Mouse (Mus musculus) midbrain, embryonic 13.5 days (tissue): Measurements from ENCODE around the gene Xrra1. TPM values are rescaled to one million over a fixed set of nuclear protein-coding genes. Genes with fewer than 3 reads are reported as not detected.

Experiments used
- ATAC-seq: fragments of 200-750 bp; cut with Nextera tagmentation; 2 replicates; pipeline ENCODE4 v1.8.0; 2017; ENCODE audit warnings: mild to moderate bottlenecking, moderate TSS enrichment, moderate library complexity
- H3K27ac ChIP-seq: fragments of 300-500 bp; sonication (generic); 2 replicates; pipeline ENCODE4 v1.5.1; 2015; ENCODE audit warnings: inconsistent platforms, mild to moderate bottlenecking, moderate library complexity
- H3K27me3 ChIP-seq: fragments of 300-500 bp; sonication (generic); 2 replicates; pipeline ENCODE4 v1.6.1; 2015; ENCODE audit warnings: mild to moderate bottlenecking, inconsistent platforms
- H3K36me3 ChIP-seq: fragments of 300-500 bp; sonication (generic); 2 replicates; pipeline ENCODE4 v1.6.1; 2015; ENCODE audit warnings: mild to moderate bottlenecking, inconsistent platforms
- H3K4me1 ChIP-seq: fragments of 300-500 bp; sonication (generic); replicated peaks from 2 replicates; pipeline ENCODE4 v1.6.1; 2015; ENCODE audit warnings: inconsistent platforms
- H3K4me2 ChIP-seq: fragments of 300-500 bp; sonication (generic); replicated peaks from 2 replicates; pipeline ENCODE4 v1.6.1; 2015; ENCODE audit warnings: moderate library complexity, mild to moderate bottlenecking, inconsistent platforms
- H3K4me3 ChIP-seq: fragments of 300-500 bp; sonication (generic); replicated peaks from 2 replicates; pipeline ENCODE4 v1.5.1; 2015; ENCODE audit warnings: mild to moderate bottlenecking, inconsistent platforms
- H3K9ac ChIP-seq: fragments of 300-500 bp; sonication (generic); replicated peaks from 2 replicates; pipeline ENCODE4 v1.6.1; 2015; ENCODE audit warnings: mild to moderate bottlenecking, inconsistent platforms
- H3K9me3 ChIP-seq: fragments of 300-500 bp; sonication (generic); 2 replicates; pipeline ENCODE4 v1.6.1; 2016; ENCODE audit warnings: mild to moderate bottlenecking, inconsistent platforms
- WGBS: fragments of 180-500 bp; shearing (Covaris S2); methylation state at CpG from one replicate; pipeline ENCODE4 v1.1.7; 2015; 5-methylcytosine and 5-hydroxymethylcytosine counted together
- polyA plus RNA-seq: library from polyadenylated mRNA; unstranded; fragments of >200 nt; fragmentation: Nextera tagmentation; extraction: Ambion mirVana; gene quantifications from 2 replicates; pipeline ENCODE4 v1.2.1, GENCODE M21; 2015

Xrra1 gene
- polyA plus RNA-seq, 1 experiment from 2014 or later = 0.62 TPM

DNA sequence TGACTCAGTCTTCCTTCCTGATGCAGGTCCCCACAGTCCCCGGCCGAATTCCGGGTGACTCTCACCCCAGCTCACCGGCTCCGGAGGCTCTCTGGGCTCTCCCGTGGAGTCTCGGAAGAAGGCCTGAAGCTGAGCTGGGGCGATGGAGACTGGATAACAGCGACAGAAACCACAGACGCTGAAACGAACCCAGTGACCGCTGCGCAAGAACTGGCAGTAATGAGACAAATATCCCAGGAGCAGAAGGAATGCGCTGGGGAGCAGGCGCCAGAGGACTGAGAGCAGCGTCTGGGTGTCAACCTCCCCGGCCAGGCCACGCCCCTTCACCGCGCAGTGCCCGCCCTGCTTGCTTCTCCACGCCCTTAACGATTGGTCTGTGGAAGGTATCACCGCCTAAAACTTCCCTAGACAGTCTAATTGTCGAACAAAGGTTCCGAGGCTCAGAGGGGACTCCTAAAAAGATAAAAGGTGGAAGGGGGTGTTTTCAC, 30.8 kb upstream of the Xrra1 start, which contains the start of gene Neu3:
Gene Neu3, minus strand, starts transcription at position 335 of the 488 bp plus-strand sequence.
- Histone ChIP-seq H3K4me2 (peak within 1 kb of the TSS; percentile 60), H3K9me3 (no peaks in the 10 kb centered on the region), H3K4me1 (peaks cover 8% of the 10 kb centered on the region), H3K9ac (peak within 1 kb of the TSS; percentile 61), H3K4me3 (peak within 1 kb of the TSS; percentile 42), H3K27ac (peak within 1 kb of the TSS; percentile 44; the same call in 1 of the 2 replicates), H3K36me3 (no peaks in the 10 kb centered on the region), H3K27me3 (no peaks in the 10 kb centered on the region)
- peak; percentile 96 for ATAC-seq
- under 1% methylated on average over 26 of the region's 26 CpGs for WGBS

DNA sequence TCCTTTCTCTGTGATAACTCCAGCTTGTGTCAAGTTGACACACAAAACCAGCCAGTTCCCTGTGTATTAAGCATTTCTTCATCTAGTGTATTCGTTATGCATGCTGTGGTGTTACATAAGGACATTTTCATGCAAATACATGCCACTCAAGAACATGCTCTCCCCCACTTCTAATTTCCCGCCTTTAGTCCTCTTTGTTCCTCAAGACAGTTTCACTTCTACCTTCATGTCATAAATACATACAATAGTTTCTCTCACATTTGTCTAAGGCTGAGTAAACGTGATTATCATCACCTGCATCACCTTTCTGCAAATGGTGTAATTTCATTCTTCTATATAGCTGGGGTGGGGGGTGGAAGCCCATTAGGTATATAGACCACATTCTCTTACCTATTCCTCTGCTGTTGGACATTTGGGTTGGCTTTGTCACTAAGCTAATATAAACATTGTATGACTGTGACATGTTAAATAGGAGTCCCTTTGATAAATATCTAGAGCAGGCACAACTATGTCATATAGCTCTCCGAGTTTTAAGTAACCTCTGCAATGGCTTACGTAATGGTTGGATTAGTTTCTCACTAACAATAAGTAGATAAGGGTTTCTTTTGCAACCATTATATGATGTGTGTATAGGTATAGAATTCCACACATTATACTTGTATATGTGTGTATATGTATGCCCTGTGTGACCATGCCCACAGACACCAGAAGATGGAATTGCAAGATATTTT, 25.6 kb upstream of the Xrra1 start:
- no peak for ATAC-seq
- Histone ChIP-seq H3K9ac (no peak overlapping the region), H3K9me3 (no peaks in the 10 kb centered on the region), H3K36me3 (peaks cover 18% of the 10 kb centered on the region), H3K4me2 (no peak overlapping the region), H3K4me1 (no peaks in the 10 kb centered on the region; the same call in 1 of the 2 replicates), H3K27me3 (no peaks in the 10 kb centered on the region), H3K4me3 (no peak overlapping the region), H3K27ac (no peak overlapping the region)
- 89% methylated on average over 5 of the region's 5 CpGs for WGBS

DNA sequence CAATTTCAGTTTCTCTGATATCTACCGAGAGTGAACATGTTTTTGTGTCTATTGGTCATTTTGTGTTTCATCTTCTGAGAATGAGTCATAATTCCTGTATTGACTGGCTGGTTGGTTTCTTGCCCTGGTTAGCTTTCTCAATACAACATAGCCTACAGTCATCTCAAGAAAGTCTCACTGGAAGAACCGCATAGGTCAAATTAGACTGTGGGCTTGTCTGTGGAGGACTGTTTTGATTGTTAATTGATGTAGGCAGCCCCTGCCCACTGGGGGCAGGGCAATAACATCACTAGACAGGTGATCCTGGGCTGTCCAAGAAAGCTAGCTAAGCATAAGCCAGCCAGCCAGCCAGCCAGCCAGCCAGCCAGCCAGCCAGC, 25.1 kb upstream of the Xrra1 start:
- WGBS = 88% methylated on average over 2 of the region's 2 CpGs
- no peak overlapping the region for H3K27ac ChIP-seq

DNA sequence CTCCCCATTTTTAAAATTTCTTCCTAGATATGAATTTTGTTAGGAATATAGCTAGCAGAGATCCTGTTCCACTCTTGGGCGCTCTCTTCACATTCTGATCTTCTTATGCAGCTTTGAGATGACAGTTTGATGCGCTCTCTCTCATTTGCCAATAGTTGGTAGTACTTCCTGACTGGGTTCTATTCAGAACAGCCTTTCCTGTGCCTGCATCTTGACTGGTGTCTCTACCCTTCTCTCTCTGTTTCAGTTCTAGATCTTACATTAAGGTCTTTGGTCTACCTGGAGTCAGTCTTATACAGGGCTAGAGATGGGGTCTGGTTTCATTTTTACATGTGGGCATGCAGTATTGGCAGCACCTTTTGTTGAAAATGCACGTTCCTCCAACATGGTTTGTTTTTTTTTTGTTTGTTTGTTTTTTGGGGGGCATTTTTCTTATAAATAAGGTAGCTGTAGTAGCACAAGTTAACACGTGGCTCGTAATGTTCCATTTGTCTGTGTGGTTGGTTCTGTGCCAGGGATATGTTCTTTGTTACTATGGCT, 24.5 kb upstream of the Xrra1 start:
- Histone ChIP-seq H3K9me3 (no peaks in the 10 kb centered on the region), H3K9ac (no peak overlapping the region), H3K27ac (no peak overlapping the region), H3K4me1 (no peaks in the 10 kb centered on the region), H3K27me3 (no peaks in the 10 kb centered on the region), H3K4me2 (no peak overlapping the region), H3K36me3 (peaks cover 28% of the 10 kb centered on the region), H3K4me3 (no peak overlapping the region)
- 90% methylated on average over 5 of the region's 5 CpGs for WGBS
- no peak for ATAC-seq

More for the DNA sequence above, 25.1 kb upstream of the Xrra1 start:
- Histone ChIP-seq H3K27me3 (no peaks in the 10 kb centered on the region), H3K4me2 (no peak overlapping the region), H3K36me3 (peaks cover 23% of the 10 kb centered on the region), H3K9ac (no peak overlapping the region), H3K4me1 (no peaks in the 10 kb centered on the region), H3K9me3 (no peaks in the 10 kb centered on the region), H3K4me3 (no peak overlapping the region)
- no peak for ATAC-seq

DNA sequence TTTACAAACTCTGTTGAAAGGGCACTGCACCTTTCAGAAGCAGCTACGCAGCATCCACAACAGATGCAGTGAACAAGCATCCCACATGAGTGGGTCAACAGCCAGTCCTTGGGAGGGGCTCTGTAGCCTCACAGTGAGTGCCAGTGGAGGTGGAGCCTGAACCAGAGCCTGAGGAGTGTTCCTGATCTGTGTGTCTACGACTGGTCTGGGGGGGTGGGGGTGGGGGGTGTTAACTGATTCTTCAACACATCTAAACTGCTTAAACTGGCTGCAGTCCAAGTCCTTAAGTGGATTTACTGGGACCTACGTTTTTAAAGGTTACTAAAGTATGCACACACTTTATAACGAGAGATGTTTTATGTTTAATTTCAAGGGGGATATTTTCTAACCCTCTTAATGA, 22.1 kb upstream of the Xrra1 start:
- Histone ChIP-seq H3K9ac (no peak overlapping the region), H3K27me3 (no peaks in the 10 kb centered on the region), H3K36me3 (peaks cover 52% of the 10 kb centered on the region), H3K4me2 (no peak overlapping the region), H3K4me1 (no peaks in the 10 kb centered on the region), H3K4me3 (no peak overlapping the region), H3K9me3 (no peaks in the 10 kb centered on the region), H3K27ac (no peak overlapping the region)
- 60% methylated on average over 4 of the region's 4 CpGs for WGBS
- ATAC-seq = no peak

DNA sequence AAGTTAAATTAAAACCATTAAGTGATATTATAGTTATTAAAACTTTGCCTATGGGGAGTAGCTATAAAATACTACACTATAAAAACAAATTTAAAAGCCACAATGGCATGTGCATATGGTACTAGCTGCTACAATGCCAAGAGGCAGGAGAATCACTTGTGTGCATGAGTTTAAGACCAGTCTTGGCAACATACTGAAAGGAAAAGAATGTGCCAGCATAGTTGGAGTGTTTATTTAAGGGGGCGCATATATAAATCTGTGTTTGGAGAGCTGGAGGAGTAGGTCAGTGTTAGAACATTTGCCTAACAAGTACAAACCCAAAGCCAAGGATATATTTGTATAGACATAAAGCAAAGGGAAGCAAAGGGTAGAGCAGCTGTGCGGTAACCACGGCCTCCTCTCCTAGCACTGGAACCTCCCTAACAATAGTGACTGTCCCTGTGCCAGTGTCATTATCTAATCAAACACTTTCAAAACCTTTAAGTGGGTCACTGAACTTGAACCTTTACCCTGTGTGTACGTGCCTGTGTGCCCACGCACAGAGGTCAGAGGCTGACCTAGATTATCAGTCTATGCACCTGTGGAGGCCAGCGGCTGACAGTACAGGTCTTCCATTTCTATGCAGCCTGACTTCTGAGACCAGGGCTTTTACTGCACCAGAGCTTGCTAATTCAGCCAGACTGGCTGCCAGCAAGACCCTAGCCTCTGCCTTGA, 21.4 kb upstream of the Xrra1 start:
- Histone ChIP-seq H3K9me3 (no peaks in the 10 kb centered on the region), H3K27me3 (no peaks in the 10 kb centered on the region), H3K4me2 (no peak overlapping the region), H3K4me3 (no peak overlapping the region), H3K27ac (no peak overlapping the region), H3K9ac (no peak overlapping the region), H3K36me3 (peaks cover 59% of the 10 kb centered on the region), H3K4me1 (no peaks in the 10 kb centered on the region)
- WGBS = 93% methylated on average over 6 of the region's 6 CpGs
- ATAC-seq = no peak

DNA sequence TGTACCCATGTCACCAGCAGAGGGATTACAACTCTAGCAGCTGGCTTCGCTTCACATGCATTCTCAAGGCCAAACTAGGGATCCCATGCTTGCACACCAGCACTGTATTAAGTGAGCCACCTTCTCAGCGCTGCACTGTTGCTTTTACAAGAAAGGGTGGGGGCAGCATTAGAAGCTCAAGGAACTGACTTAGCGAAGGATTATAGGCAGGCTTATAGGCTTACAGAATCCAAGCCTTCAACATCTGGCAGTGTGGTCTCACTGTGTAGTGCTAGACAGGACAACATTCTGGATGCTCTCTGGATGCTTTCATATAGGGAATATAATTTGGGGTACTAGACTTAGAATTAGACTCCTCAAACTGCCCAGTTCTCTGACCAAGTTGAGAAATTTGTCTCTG, 20.7 kb upstream of the Xrra1 start:
- 90% methylated on average over 3 of the region's 3 CpGs for WGBS
- no peak for ATAC-seq
- Histone ChIP-seq H3K4me3 (no peak overlapping the region), H3K9ac (no peak overlapping the region), H3K27ac (no peak overlapping the region), H3K4me2 (no peak overlapping the region), H3K9me3 (no peaks in the 10 kb centered on the region), H3K27me3 (no peaks in the 10 kb centered on the region), H3K4me1 (no peaks in the 10 kb centered on the region), H3K36me3 (peaks cover 66% of the 10 kb centered on the region)

DNA sequence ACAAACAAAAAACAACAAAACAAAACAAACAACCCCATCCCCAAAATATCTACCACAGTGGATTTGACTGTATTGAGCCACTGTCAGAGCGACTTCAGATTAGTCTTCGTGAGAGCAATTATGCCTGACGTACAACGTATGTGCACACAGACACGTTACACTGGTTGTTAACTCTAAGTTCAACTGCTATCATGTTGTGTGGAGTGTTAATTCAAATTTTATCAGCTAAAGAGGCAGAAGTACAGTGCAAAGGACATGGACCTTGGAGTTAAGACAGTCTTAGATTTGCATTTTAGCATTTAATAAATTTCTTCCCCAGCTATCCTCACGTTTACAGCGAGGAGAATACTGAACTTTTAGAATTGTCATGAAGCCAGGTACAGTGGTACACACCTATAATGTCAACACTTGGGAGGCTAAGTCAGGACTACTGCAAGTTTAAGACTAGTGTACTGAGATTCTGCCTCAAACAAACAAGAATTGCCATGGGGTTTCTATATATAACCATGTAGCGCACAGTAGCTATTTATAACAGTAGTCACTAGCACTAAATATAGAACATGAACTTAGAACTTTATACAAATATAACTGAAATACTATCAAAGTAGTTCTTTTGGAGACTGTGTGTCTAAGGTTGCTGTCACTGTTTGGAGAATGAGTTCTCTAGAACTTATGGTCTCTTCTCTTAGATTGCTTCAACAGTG, 13.2 kb upstream of the Xrra1 start:
- H3K27ac ChIP-seq = no peak overlapping the region
- H3K4me2 ChIP-seq = no peak overlapping the region
- no peak overlapping the region for H3K9ac ChIP-seq
- H3K36me3 ChIP-seq = peaks cover 72% of the 10 kb centered on the region
- 97% methylated on average over 8 of the region's 8 CpGs for WGBS
- ATAC-seq = no peak
- no peaks in the 10 kb centered on the region for H3K9me3 ChIP-seq
- peaks cover 2% of the 10 kb centered on the region for H3K4me1 ChIP-seq
- H3K4me3 ChIP-seq = no peak overlapping the region
- H3K27me3 ChIP-seq = no peaks in the 10 kb centered on the region

DNA sequence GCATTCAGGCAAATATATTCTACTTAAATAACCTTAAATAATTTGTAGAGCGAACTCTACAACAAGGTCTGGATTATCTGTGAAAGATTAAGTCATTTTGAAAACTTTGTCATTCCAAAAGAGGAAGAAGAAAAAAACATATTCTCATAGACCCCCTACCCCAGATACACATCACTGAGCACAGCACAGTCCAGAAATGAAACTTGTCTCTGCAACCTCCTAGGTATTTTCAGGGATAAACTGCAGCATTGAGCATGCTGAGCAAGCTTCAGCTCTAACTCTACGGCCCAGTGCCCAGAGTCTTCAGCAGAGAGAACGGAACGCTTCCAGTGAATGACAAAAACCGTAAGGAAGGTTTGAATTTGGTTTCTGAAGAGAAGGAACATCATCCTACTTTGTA, 8.4 kb upstream of the Xrra1 start:
- ATAC-seq = no peak
- Histone ChIP-seq H3K4me2 (no peak overlapping the region), H3K4me3 (no peak overlapping the region), H3K4me1 (peaks cover 18% of the 10 kb centered on the region), H3K27me3 (no peaks in the 10 kb centered on the region), H3K27ac (0 out of 2 replicates have a peak overlapping the region, but pooled peaks have one; percentile 30), H3K9ac (no peak overlapping the region), H3K36me3 (peaks cover 53% of the 10 kb centered on the region), H3K9me3 (no peaks in the 10 kb centered on the region)
- 66% methylated on average over 5 of the region's 5 CpGs for WGBS

DNA sequence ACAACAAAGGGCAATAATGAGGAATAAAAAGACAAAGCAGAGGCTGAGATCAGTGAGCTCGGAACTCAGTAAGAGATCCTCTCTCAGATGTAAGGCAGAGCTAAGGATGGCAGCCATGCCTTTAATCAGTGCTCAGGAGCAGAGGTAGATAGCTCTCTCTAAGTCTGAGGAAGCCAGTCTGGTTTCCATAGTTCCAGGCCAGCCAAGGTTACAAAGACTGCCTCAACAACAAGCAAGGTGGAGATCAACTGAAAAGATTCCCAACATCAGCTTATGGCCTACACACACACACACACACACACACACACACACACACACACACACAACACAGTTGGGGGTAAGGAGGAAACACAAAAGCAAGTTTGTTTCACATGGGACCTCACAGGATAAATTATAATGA, 7.8 kb upstream of the Xrra1 start:
- H3K9ac ChIP-seq = no peak overlapping the region
- H3K27me3 ChIP-seq = no peaks in the 10 kb centered on the region
- WGBS = 48% methylated on average over 1 of the region's 1 CpGs
- peak overlapping the region; percentile 39; the same call in 1 of the 2 replicates for H3K27ac ChIP-seq
- no peak overlapping the region for H3K4me3 ChIP-seq
- no peak overlapping the region for H3K4me2 ChIP-seq
- H3K9me3 ChIP-seq = no peaks in the 10 kb centered on the region
- ATAC-seq = no peak
- H3K36me3 ChIP-seq = peaks cover 49% of the 10 kb centered on the region
- H3K4me1 ChIP-seq = peaks cover 19% of the 10 kb centered on the region

DNA sequence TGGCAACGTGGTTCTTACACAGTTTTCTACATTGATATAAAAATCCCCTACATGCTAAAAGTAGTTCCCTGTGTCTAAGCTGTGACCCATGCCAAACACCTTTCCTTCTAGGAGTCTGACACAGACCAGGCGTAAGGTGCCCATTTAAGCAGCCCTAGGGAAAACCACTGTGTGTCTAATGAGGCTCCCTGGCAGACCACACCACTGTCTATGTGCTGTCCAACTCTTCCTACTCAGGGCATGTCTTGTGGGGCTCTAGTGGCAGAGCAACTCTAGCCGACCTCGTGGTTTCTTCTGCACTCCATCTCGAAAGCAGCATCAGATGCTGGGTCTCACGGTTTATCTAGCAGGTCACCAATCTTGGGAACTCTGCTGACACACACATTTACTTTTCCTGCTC, 7.3 kb upstream of the Xrra1 start:
- no peaks in the 10 kb centered on the region for H3K9me3 ChIP-seq
- H3K27ac ChIP-seq = no peak overlapping the region
- no peak overlapping the region for H3K4me3 ChIP-seq
- H3K36me3 ChIP-seq = peaks cover 46% of the 10 kb centered on the region
- ATAC-seq = no peak
- 87% methylated on average over 6 of the region's 6 CpGs for WGBS
- H3K27me3 ChIP-seq = no peaks in the 10 kb centered on the region
- peaks cover 24% of the 10 kb centered on the region for H3K4me1 ChIP-seq
- no peak overlapping the region for H3K4me2 ChIP-seq
- no peak overlapping the region for H3K9ac ChIP-seq

DNA sequence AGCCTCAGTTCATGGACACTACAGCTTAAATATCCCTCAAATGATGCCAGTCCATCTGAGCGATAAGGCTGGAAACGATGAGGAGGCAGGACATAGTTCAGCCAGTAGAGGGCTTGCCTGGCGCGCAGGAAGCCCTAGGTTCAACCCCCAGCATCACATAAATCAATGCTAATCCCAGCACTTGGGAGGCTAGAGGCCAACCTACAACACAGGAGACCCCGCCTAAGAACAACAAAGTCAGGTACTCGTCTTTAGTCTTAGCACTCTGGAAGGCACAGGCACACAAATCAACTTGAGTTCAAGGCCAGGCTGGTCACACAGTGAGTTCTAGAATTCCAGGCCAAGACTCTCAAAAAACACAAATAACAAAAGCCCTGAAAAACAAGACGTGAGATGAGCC, 5.6 kb upstream of the Xrra1 start:
- WGBS = 88% methylated on average over 7 of the region's 7 CpGs
- no peak overlapping the region for H3K9ac ChIP-seq
- peaks cover 34% of the 10 kb centered on the region for H3K36me3 ChIP-seq
- no peak overlapping the region for H3K27ac ChIP-seq
- no peaks in the 10 kb centered on the region for H3K9me3 ChIP-seq
- no peak overlapping the region for H3K4me2 ChIP-seq
- ATAC-seq = no peak
- H3K27me3 ChIP-seq = no peaks in the 10 kb centered on the region
- H3K4me3 ChIP-seq = no peak overlapping the region
- peaks cover 36% of the 10 kb centered on the region for H3K4me1 ChIP-seq
